Mouse (Mus musculus): ENCODE results near the gene Hnrnpul1.

Hnrnpul1 gene

GRCm38 (mm10) chr7:25672442-25672841 lies 82.1 kb downstream of the Hnrnpul1 start:
- no peak for DNase-seq (ENCODE audit: inconsistent age in 2 of 2, low spot score in 1 of 2)

GRCm38 (mm10) chr7:25671686-25672085 lies 82.9 kb downstream of the Hnrnpul1 start:
- no peak for DNase-seq (ENCODE audit: inconsistent age in 2 of 2, low spot score in 1 of 2)

All from adrenal gland, adult (tissue).